Comparison of ENCODE assay signal across 9 mouse cellular contexts in genomic region chr1:62934100-62934513, GRCm38 (mm10).
DNase-seq lines count a peak whose midpoint lies in the region; ATAC-seq lines count a peak whose summit lies in the region.
"Had no signal": no experiment of that assay in that cellular context is flagged by ENCODE, and none has a peak within 500 bp of the region (broad histone marks: within the 10 kb centered on the region; RNA-seq: fewer than 3 reads in every experiment).

No protein-coding gene starts in this region.

- peak overlapping the region; percentile 34 for H3K27ac ChIP-seq in embryonic facial prominence, embryonic 15.5 days (replicated peaks)
- H3K27ac ChIP-seq in midbrain, embryonic 14.5 days (replicated peaks; ENCODE audit: low read depth, low read length), result peak overlapping the region; percentile 56
- H3K27ac ChIP-seq: limb, embryonic 15.5 days had no signal

- H3K36me3 ChIP-seq in embryonic facial prominence, embryonic 15.5 days, result no peaks in the 10 kb centered on the region
- no peaks in the 10 kb centered on the region for H3K36me3 ChIP-seq in midbrain, embryonic 14.5 days (ENCODE audit: control insufficient read depth, insufficient read depth, low read length)
- H3K36me3 ChIP-seq: limb, embryonic 15.5 days had no signal

- no peak overlapping the region for H3K4me3 ChIP-seq in embryonic facial prominence, embryonic 15.5 days (replicated peaks)
- H3K4me3 ChIP-seq in midbrain, embryonic 14.5 days (replicated peaks; ENCODE audit: low read depth, low read length), result no peak overlapping the region
- H3K4me3 ChIP-seq: limb, embryonic 15.5 days had no signal

- H3K4me1 ChIP-seq in embryonic facial prominence, embryonic 15.5 days, result peaks cover 22% of the 10 kb centered on the region
- H3K4me1 ChIP-seq in midbrain, embryonic 14.5 days (ENCODE audit: control insufficient read depth, insufficient read depth, low read length), result peaks cover 23% of the 10 kb centered on the region

- no peak overlapping the region for H3K9ac ChIP-seq in embryonic facial prominence, embryonic 15.5 days
- no peak overlapping the region for H3K9ac ChIP-seq in midbrain, embryonic 14.5 days (replicated peaks; ENCODE audit: low read length)
- H3K9ac ChIP-seq: limb, embryonic 15.5 days had no signal

- 44% methylated on average over 9 of the region's 9 CpGs for WGBS in embryonic facial prominence, embryonic 15.5 days
- 4% methylated on average over 9 of the region's 9 CpGs for WGBS in midbrain, embryonic 14.5 days

- H3K27me3 ChIP-seq in embryonic facial prominence, embryonic 15.5 days, result peaks cover 7% of the 10 kb centered on the region
- H3K27me3 ChIP-seq in midbrain, embryonic 14.5 days (ENCODE audit: control insufficient read depth, insufficient read depth, low read length), result peaks cover 12% of the 10 kb centered on the region
- H3K27me3 ChIP-seq: limb, embryonic 15.5 days had no signal

- DNase-seq in layer of hippocampus, adult 11-12 months (ENCODE audit: low spot score), result peak; percentile 43
- DNase-seq in layer of hippocampus, adult 9-10 months (ENCODE audit: low spot score), result no peak
- peak; percentile 33 to 35 for DNase-seq in layer of hippocampus, postnatal 10 days (ENCODE audit: low spot score in 2 of 2)
- peak; percentile 83 for DNase-seq in midbrain, embryonic 14.5 days
- DNase-seq in thymus, postnatal 14 days, result no peak
- no peak for DNase-seq in ovary, postnatal 10 days (ENCODE audit: low spot score)

- no peaks in the 10 kb centered on the region for H3K9me3 ChIP-seq in embryonic facial prominence, embryonic 15.5 days (replicated peaks)
- H3K9me3 ChIP-seq in midbrain, embryonic 14.5 days (ENCODE audit: control insufficient read depth, low read length), result no peaks in the 10 kb centered on the region
- H3K9me3 ChIP-seq: limb, embryonic 15.5 days had no signal

- peak overlapping the region; percentile 21; the same call in 1 of the 2 replicates for H3K4me2 ChIP-seq in embryonic facial prominence, embryonic 15.5 days (replicated peaks)
- peak overlapping the region; percentile 41 for H3K4me2 ChIP-seq in midbrain, embryonic 14.5 days (ENCODE audit: low read length)
- H3K4me2 ChIP-seq: limb, embryonic 15.5 days had no signal

- no peak for ATAC-seq in embryonic facial prominence, embryonic 15.5 days (ENCODE audit: insufficient number of reproducible peaks, low FRiP score, low TSS enrichment, low read depth)
- peak; percentile 77 for ATAC-seq in midbrain, embryonic 14.5 days (ENCODE audit: low FRiP score, low TSS enrichment)
- no peak for ATAC-seq in erythroid progenitor cell, adult 5-6 weeks (replicated peaks; ENCODE audit: low FRiP score, poor library complexity, severe bottlenecking)

Comparison
In these comparisons a context has a peak if more than half of its experiments do, and no peak if none do; other contexts are left out.
1. DNase-seq: peak in layer of hippocampus, adult 11-12 months (single experiment), layer of hippocampus, postnatal 10 days (2 of 2) and midbrain, embryonic 14.5 days (single experiment); none in layer of hippocampus, adult 9-10 months (single experiment), thymus, postnatal 14 days (single experiment) and ovary, postnatal 10 days (single experiment).